Mouse (Mus musculus) left cerebral cortex, adult 9 months (tissue): ENCODE measurements around the gene Mrrf.
"Not testable (repeated sequence)": the region's sequence is repeated elsewhere in the genome, so short reads cannot be mapped to it uniquely, and the experiment has no call there.

Experiments used
- DNase-seq, 2 experiments: peaks; one replicate each; pipeline ENCODE4 v3.0.0; 2022; ENCODE audit warnings: low spot score in 2 of 2

Mrrf gene

GRCm38 (mm10) chr2:36129051-36129450 lies 7.1 kb upstream of the Mrrf start:
- DNase-seq: no peak

- no peak for DNase-seq
Measured at GRCm38 (mm10) chr2:36135887-36136286, 302 bp upstream of the Mrrf start.

GRCm38 (mm10) chr2:36139096-36139495 lies 2.9 kb downstream of the Mrrf start:
- DNase-seq: no peak

GRCm38 (mm10) chr2:36148876-36149365 lies 12.7 kb downstream of the Mrrf start:
- no peak for DNase-seq

GRCm38 (mm10) chr2:36152401-36152800 lies 16.2 kb downstream of the Mrrf start:
- DNase-seq: not testable (repeated sequence)

- DNase-seq: no peak
Measured at GRCm38 (mm10) chr2:36157461-36157860, 21.3 kb downstream of the Mrrf start.

GRCm38 (mm10) chr2:36159336-36159735 lies 23.1 kb downstream of the Mrrf start:
- DNase-seq: no peak

- DNase-seq: no peak
Measured at GRCm38 (mm10) chr2:36167990-36168618, 31.9 kb downstream of the Mrrf start.

- DNase-seq: no peak
Measured at GRCm38 (mm10) chr2:36169176-36169575, 33.0 kb downstream of the Mrrf start.

- DNase-seq: no peak
Measured at GRCm38 (mm10) chr2:36172136-36172535, 35.9 kb downstream of the Mrrf start.

GRCm38 (mm10) chr2:36172574-36172973 lies 36.4 kb downstream of the Mrrf start:
- no peak for DNase-seq

- no peak for DNase-seq
Measured at GRCm38 (mm10) chr2:36179487-36179886, 43.3 kb downstream of the Mrrf start.

GRCm38 (mm10) chr2:36181587-36182368 lies 45.6 kb downstream of the Mrrf start:
- DNase-seq: not testable (repeated sequence)

- DNase-seq: no peak
Measured at GRCm38 (mm10) chr2:36183278-36183677, 47.1 kb downstream of the Mrrf start.

GRCm38 (mm10) chr2:36184192-36184591 lies 48.0 kb downstream of the Mrrf start:
- no peak for DNase-seq

GRCm38 (mm10) chr2:36184876-36185275 lies 48.7 kb downstream of the Mrrf start:
- no peak for DNase-seq

- DNase-seq: not testable (repeated sequence)
Measured at GRCm38 (mm10) chr2:36189200-36189599, 53.0 kb downstream of the Mrrf start.

GRCm38 (mm10) chr2:36191098-36191941 lies 55.1 kb downstream of the Mrrf start:
- DNase-seq: no peak

GRCm38 (mm10) chr2:36197021-36197420 lies 60.8 kb downstream of the Mrrf start:
- DNase-seq: no peak

- DNase-seq: peak; percentile 71 to 83
Measured at GRCm38 (mm10) chr2:36197919-36198881, 62.0 kb downstream of the Mrrf start.

GRCm38 (mm10) chr2:36198882-36199262 lies 62.7 kb downstream of the Mrrf start:
- no peak for DNase-seq
